Mouse (Mus musculus) lung, postnatal 0 days (tissue): ENCODE data around the gene Rbp1.
A peak's percentile ranks its signal among the peaks of the same experiment; 100 is the strongest.

Source experiments
- CTCF ChIP-seq: IDR thresholded peaks from 2 replicates; pipeline ENCODE4 v1.5.1; 2016; ENCODE audit warnings: antibody characterized with exemption, mild to moderate bottlenecking
- EP300 ChIP-seq: IDR thresholded peaks from 2 replicates; pipeline ENCODE4 v1.6.1; 2016; ENCODE audit warnings: antibody characterized with exemption, mild to moderate bottlenecking, control low read depth

- TF ChIP-seq CTCF (peak; percentile 88), EP300 (no peak)
These were observed 19.9 kb downstream of the Rbp1 start for GRCm38 (mm10) chr9:98442638-98443037.
